Mouse (Mus musculus) frontal cortex, postnatal 14 days (tissue): ENCODE measurements around the gene Stard3.

Experiments
- DNase-seq, 2 experiments: peaks; one replicate each; pipeline ENCODE4 v3.0.0; 2022; ENCODE audit warnings: low spot score in 2 of 2

Gene Stard3

DNA sequence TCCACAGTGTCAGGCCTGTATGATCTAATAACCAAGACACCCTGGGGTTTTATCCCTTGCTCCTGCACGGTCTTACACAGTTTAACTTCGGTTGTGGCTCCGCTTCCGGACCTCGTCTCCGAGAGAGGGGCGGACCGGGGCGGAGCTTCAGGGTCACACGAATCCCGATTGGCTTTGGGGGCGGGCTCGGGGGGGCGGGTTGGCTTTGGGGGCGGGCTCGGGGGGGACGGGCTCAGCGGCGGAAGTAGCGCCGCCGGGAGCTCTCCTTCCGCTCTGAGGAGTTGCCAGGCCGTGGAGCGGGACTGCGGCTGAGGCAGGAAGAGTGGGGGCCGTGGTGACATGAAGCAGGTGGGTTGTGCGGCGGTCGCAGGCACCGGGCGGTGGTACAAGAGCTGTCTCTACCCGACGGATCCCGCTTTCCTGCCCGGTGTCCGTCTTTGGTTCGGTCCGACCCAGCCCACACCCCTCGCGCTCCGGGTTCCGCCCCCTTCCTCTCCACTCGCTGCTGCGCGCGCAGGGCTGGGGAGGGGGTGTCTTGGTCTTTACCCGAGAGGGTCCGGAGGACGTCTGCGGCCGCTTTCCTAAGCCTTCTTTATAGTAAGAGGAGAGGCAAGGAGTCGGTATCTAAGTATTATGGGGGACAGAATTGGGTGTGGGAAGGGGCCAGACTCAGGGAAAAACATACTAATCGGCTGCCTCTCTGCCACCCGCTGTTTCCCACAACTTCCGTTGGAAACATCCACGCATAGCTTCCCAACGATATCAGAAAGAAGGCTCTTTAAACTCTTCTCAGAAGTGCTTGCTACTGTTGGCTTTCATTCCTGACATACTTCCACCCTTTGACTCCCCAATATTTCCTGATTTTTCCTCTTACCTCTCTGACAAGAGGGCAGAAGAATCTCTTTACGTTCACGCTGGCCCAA, at the start of gene Stard3:
Gene Stard3, plus strand, starts transcription at position 208 of the 923 bp plus-strand sequence.
- DNase-seq, result peak in 1 of 2 experiments; percentile 75

- no peak for DNase-seq
Observed at GRCm38 (mm10) chr11:98313790-98314323, 44.3 kb upstream of the Stard3 start.

GRCm38 (mm10) chr11:98317479-98317878, 40.7 kb upstream of the Stard3 start:
- DNase-seq, result no peak

- DNase-seq, result no peak
Observed at GRCm38 (mm10) chr11:98318421-98319116, 39.6 kb upstream of the Stard3 start.

- no peak for DNase-seq
Observed at GRCm38 (mm10) chr11:98319120-98319519, 39.0 kb upstream of the Stard3 start.

GRCm38 (mm10) chr11:98319544-98319943, 38.6 kb upstream of the Stard3 start:
- no peak for DNase-seq

GRCm38 (mm10) chr11:98319944-98320343, 38.2 kb upstream of the Stard3 start:
- no peak for DNase-seq

DNA sequence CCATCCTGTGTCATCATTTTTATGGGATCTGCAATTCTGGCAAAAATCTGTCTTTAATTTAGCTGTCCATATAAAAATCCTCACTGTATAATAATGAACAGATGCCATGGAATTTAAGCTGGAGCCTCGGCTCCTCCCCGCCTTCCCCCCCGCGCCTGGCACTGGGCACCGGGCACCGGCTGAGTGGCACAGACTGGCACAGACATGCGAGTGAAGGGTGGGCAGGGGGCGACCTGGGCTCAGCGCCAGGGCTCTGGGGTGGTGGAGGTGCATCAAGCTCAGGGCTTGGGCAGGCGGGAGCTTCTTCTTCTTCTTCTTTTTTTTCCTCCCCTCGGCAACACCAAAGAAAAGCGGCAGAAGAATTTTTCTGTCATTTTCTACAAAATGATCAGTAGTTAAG, 37.8 kb upstream of the Stard3 start:
- DNase-seq, result no peak

DNA sequence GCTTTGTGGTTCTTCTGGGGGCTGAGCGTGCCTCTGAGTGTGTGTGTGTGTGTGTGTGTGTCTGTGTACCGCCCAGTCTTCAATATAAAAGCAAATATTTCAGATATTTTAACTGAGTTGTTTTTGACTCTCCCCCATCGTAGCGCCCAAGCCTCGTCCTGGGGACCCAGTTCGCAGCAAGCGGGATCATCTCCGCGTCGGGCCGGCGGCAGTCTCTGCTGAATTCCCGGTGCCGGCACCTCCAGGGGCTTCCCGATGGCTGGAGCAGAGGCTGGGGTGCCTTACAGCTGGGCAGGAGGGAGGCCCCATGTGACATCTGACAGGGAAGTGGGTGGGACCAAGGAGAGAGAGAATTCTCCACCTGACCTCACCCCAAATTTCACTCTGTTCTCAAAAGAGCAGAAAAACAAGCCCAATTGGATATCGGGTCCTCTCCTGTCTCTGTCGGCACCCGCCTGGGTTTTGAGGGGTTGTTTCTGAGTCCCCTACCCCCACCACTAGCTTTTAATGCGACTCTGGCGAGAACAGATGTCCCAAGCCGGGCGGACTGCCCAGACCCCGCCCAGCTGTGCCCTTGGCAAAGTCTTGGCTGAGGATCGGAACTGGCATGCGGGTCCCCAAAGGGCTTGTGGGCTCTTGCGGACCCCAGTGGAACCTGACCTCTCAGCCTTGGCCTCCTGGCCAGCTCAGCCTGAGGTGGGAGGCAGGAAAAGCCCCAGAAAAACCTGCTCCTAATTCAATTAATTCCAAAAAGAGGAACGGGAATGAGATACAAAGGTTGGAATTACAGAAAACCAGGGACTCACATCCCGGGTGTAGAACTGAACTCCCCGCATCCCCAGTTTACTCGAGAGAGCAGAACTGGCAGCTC, 37.1 kb upstream of the Stard3 start:
- no peak for DNase-seq

DNA sequence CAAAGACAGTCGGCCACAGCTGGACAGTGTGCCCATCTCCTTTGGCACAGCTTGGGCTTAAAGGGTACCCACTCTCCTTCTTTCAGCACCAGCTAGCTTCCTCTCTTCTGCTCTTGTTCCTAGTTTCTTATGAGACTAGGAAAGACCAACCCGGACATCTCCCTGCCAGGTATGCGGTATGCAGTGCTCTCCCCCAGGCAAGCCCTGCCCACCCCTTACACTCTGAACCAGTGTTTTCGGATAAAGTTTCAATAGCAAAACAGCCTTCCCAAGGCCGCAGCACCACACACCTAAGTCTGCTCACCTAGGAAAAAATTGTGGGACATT, 36.5 kb upstream of the Stard3 start:
- no peak for DNase-seq

DNA sequence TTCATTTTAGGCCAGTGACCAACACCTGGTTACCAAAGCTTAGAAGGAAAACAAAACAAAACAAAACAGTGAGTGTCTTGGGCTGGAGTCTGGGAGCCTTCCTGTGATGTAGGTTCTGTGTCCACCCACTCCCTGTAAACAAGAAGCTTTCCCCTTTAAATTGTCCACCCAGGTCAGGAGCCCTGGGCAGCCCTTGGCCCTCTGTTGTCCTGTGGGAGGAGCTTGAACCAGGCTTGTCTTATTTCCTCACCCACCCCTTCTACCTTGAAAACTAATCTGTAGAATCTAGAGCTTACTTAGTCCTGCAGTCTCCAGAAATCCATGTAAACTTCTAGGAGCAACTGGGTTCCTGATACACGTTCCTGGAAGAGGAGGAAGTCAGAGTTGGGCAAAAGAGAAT, 36.0 kb upstream of the Stard3 start:
- DNase-seq, result no peak

GRCm38 (mm10) chr11:98323136-98323866, 34.9 kb upstream of the Stard3 start:
- DNase-seq, result no peak

DNA sequence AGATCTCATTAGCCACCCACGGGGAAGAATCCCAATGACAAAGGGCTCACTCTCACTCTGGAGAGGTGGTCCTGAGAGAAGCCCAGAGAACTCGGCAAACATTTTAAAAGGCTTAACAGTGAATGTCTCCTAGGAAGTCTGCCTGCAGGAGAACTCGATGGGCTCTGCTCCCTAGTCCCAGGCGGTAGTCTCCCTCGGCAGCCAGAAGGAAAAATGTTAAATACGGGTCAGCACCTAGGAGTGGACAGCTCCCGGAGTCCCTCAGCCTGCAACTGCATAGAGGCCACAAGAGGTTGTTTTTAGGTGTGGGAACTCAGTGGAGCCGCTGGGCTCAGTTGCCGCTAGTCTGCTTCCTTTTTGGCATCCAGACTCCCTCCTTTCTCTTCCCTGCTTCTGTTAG, 34.2 kb upstream of the Stard3 start:
- no peak for DNase-seq

DNA sequence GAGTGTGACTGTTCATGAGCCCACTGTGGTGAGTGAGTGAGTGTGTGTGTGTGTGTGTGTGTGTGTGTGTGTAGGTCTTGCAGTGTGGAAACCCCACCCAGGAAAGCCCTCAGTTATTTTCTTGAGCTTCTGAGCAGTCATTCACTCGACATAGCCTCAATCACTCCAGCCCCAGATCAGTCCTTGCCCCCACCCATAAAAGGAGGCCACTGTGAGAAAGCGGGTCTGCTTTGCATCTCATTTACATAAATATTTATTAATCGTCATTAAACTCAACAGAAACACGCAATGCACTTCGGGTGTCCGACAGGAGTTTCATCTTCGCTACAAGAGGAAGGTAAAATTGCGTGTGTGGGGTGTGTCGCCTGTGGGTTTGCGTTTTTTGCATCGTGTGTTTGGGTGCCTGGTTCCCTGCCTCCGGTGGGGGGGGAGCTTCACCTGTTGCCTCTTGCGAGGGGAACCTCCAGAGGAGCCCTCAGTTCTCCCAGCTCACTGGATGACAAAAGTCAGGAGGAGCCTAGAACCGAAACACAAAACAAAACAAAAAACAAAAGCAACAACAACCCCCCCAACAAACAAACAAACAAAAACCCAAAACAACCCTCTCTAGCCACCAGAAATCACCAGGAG, 32.9 kb upstream of the Stard3 start:
- no peak for DNase-seq

DNA sequence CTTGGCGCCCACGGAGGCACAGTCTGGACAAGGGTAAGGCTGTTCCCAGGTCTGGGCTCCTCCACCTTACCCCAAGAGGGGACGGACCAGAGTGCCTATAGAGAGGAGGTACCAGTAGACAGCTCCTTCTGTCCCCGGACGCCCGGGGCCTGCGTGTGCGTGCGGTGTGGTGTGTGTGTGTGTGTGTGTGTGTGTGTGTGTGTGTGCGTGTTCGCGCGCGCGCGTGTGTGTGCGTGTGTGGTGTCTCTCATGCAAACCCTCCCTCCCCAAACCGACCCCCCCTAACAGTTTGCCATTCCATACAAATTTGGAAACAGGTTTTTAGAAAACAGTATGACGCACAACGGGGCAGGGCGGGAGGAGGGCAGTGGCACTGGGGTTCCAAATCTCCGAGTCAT, 32.3 kb upstream of the Stard3 start:
- DNase-seq, result no peak

DNA sequence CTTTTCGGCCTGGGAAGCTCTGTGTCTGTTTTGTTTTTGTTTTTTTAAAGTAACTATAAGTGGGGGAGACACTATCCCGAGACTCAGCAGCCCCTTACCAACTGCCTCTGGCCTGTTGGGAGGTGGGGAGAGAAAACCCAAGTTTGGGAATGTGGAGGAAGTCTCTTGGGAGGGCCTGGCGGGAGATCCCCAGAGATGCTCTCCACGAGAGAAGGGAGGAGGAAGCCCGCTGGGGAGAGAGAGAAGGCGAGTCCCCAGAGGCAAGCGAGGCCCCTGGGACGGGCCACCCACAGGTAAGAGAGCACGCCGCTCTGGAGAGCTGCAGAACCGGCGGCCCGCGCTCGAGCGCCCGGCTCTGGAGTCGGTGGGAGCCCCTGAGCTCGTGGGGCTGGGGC, 31.4 kb upstream of the Stard3 start:
- DNase-seq, result no peak

GRCm38 (mm10) chr11:98327136-98328030, 30.8 kb upstream of the Stard3 start:
- no peak for DNase-seq

DNA sequence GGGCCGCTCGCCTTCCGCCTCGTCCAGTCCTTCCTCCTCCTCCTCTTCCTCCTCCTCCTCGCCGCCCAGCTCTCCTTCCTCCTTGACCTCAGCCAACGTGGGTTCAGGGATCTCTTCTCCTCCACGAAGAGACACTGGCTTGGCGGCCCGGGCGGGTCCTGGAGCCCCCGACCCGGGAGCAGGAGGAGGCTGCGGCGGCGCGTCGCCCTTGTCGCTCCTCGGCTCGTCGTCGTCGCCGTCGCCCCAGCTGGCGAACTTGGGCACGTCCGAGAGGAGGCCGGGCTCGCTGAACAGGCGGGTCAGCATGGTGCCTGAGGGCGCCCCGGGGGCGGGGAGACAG, 30.2 kb upstream of the Stard3 start:
- no peak for DNase-seq

- no peak for DNase-seq
Observed at GRCm38 (mm10) chr11:98328371-98329069, 29.6 kb upstream of the Stard3 start.
